Mouse (Mus musculus): ENCODE results near the gene Zfand4. TPM values are rescaled to one million over a fixed set of nuclear protein-coding genes. Genes with fewer than 3 reads are reported as not detected.
"Not testable (repeated sequence)": the region's sequence is repeated elsewhere in the genome, so short reads cannot be mapped to it uniquely, and the experiment has no call there.

Gene Zfand4
- polyA plus RNA-seq (2015; fragmentation: Nextera tagmentation; extraction: Ambion mirVana) = 8.2 TPM in 2 replicates

GRCm38 (mm10) chr6:116264018-116264651 is at the start of gene Zfand4:
Zfand4 (plus strand) TSS chr6:116264222.
- peak; percentile 96 for ATAC-seq
- peak within 1 kb of the TSS; percentile 84 for H3K9ac ChIP-seq (ENCODE audit: low read depth, low read length)
- no peaks in the 10 kb centered on the region for H3K27me3 ChIP-seq (ENCODE audit: control insufficient read depth, insufficient read depth, low read depth, low read length)
- peaks cover 17% of the 10 kb centered on the region for H3K4me1 ChIP-seq (ENCODE audit: control insufficient read depth, insufficient read depth, low read length)
- peak within 1 kb of the TSS; percentile 53 for H3K27ac ChIP-seq (ENCODE audit: low read length)
- H3K4me2 ChIP-seq (ENCODE audit: low read length) = peak within 1 kb of the TSS; percentile 78
- no peaks in the 10 kb centered on the region for H3K9me3 ChIP-seq (replicated peaks; ENCODE audit: control insufficient read depth, low read length, poor library complexity, severe bottlenecking)
- H3K4me3 ChIP-seq (ENCODE audit: low read depth, low read length) = peak within 1 kb of the TSS; percentile 70
- peaks cover 10% of the 10 kb centered on the region; the same call in 1 of the 2 replicates for H3K36me3 ChIP-seq (ENCODE audit: control insufficient read depth, insufficient read depth, low read length)
- 0% methylated on average over 56 of the region's 67 CpGs for WGBS

DNA sequence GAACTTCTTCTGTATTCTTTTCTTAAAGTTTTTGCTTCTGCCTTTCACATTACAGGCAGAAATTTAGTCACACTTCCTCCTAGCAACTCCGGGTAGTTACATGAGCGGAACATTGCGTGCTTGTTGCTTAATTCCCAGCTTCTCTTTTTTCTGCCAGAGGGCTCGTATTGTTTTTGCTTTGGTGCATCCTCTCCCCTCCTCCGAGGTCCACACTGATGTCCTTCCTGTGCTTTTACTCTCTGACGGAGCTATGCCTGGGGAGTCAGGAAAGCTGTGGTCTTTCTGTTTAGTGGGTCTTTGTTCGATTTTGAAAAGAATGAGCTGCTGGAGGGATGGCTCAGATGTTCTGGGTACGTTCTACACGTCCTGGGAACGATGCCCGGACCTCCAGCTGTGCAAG is 36.3 kb upstream of the Zfand4 start:
- Histone ChIP-seq H3K27me3 (ENCODE audit: control insufficient read depth, insufficient read depth, low read depth, low read length) (no peaks in the 10 kb centered on the region), H3K36me3 (ENCODE audit: control insufficient read depth, insufficient read depth, low read length) (peaks cover 37% of the 10 kb centered on the region)

DNA sequence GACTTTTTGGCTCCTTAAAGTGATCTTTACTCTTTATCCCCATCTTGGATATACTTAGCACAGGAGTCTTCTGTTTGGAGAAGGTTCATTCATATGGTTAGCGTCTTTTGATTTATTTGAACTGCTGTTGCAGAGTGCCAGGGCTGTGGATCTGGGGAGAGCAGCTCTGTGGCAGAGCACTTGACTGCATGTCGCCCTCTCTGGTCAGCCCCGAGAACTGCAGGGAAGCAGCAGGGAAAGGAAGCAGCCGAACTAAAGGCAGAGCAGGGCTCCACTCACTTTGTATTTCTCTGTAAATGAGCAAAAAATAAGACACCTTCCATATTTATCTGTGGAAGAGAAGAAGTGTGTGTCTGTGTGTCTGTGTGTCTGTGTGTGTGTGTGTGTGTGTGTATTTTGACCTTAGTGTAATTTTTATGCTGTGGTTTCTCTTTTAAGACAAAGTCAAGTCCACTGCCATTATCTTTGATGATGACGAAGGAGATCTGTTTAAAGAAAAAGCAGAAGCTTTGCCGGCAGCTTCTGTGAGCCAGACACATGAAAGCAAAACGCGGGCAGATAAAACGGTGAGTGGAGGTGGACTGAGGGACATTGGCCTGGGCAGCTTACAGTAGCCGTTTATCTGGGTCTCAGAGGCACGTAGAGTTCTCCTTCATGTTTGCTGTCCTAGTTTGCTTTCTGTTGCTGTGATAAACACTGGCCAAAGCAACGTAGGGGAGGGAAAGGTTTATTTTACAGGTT is 35.1 kb upstream of the Zfand4 start:
- no peaks in the 10 kb centered on the region for H3K4me1 ChIP-seq (ENCODE audit: control insufficient read depth, insufficient read depth, low read length)
- no peak overlapping the region for H3K27ac ChIP-seq (ENCODE audit: low read length)
- H3K9ac ChIP-seq (ENCODE audit: low read depth, low read length) = no peak overlapping the region
- ATAC-seq = no peak
- H3K36me3 ChIP-seq (ENCODE audit: control insufficient read depth, insufficient read depth, low read length) = peaks cover 43% of the 10 kb centered on the region
- H3K4me3 ChIP-seq (ENCODE audit: low read depth, low read length) = no peak overlapping the region
- no peaks in the 10 kb centered on the region for H3K9me3 ChIP-seq (replicated peaks; ENCODE audit: control insufficient read depth, low read length, poor library complexity, severe bottlenecking)
- WGBS = 68% methylated on average over 12 of the region's 12 CpGs
- no peak overlapping the region for H3K4me2 ChIP-seq (ENCODE audit: low read length)
- no peaks in the 10 kb centered on the region for H3K27me3 ChIP-seq (ENCODE audit: control insufficient read depth, insufficient read depth, low read depth, low read length)

More for the DNA sequence above, 36.3 kb upstream of the Zfand4 start:
- Histone ChIP-seq H3K9ac (ENCODE audit: low read depth, low read length) (no peak overlapping the region), H3K9me3 (replicated peaks; ENCODE audit: control insufficient read depth, low read length, poor library complexity, severe bottlenecking) (no peaks in the 10 kb centered on the region), H3K4me1 (ENCODE audit: control insufficient read depth, insufficient read depth, low read length) (no peaks in the 10 kb centered on the region), H3K27ac (ENCODE audit: low read length) (no peak overlapping the region), H3K4me3 (ENCODE audit: low read depth, low read length) (no peak overlapping the region), H3K4me2 (ENCODE audit: low read length) (no peak overlapping the region)
- WGBS = 78% methylated on average over 11 of the region's 11 CpGs
- ATAC-seq = no peak

DNA sequence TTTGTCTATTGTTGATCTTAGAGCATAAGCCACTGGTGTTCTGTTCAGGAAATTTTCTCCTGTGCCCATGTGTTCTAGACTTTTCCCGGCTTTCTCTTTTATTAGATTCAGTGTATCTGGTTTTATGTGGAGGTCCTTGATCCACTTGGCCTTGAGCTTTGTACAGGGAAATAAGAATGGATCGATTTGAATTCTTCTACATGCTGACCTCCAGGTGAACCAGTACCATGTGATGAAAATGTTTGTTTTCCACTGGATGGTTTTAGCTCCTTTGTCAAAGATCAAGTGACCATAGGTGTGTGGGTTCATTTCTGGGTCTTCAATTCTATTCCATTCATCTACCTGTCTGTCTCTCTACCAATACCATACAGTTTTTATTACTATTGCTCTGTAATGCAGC is 29.2 kb upstream of the Zfand4 start:
- peaks cover 45% of the 10 kb centered on the region for H3K36me3 ChIP-seq (ENCODE audit: control insufficient read depth, insufficient read depth, low read length)
- not testable (repeated sequence) for H3K4me1 ChIP-seq (ENCODE audit: control insufficient read depth, insufficient read depth, low read length); H3K4me2 ChIP-seq (ENCODE audit: low read length); H3K9me3 ChIP-seq (replicated peaks; ENCODE audit: control insufficient read depth, low read length, poor library complexity, severe bottlenecking); H3K4me3 ChIP-seq (ENCODE audit: low read depth, low read length); ATAC-seq; H3K27ac ChIP-seq (ENCODE audit: low read length); H3K27me3 ChIP-seq (ENCODE audit: control insufficient read depth, insufficient read depth, low read depth, low read length); H3K9ac ChIP-seq (ENCODE audit: low read depth, low read length)
- WGBS = 91% methylated on average over 2 of the region's 2 CpGs

DNA sequence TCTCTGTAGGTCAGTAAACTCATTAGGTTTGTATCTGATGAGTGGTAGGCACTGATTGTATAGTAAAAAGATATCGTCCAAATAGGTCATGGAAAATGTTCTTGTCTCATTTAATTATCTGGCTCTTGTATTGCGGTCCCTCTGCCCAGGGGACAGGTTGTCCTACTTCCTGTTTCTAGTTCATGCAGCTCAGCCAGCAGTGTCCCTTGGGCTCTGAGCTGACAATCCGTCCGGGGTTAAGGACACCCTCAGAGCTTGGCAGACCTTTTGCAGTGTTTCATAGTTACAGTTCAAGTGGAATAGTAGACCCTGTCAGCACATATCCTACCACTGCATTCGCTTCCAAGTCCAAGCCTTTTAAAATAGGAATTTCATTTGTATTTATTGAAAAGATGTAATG is 28.7 kb upstream of the Zfand4 start:
- no peaks in the 10 kb centered on the region for H3K27me3 ChIP-seq (ENCODE audit: control insufficient read depth, insufficient read depth, low read depth, low read length)
- H3K9me3 ChIP-seq (replicated peaks; ENCODE audit: control insufficient read depth, low read length, poor library complexity, severe bottlenecking) = no peaks in the 10 kb centered on the region
- no peak overlapping the region for H3K27ac ChIP-seq (ENCODE audit: low read length)
- no peaks in the 10 kb centered on the region for H3K4me1 ChIP-seq (ENCODE audit: control insufficient read depth, insufficient read depth, low read length)
- ATAC-seq = no peak
- H3K4me3 ChIP-seq (ENCODE audit: low read depth, low read length) = no peak overlapping the region
- WGBS = 85% methylated on average over 5 of the region's 5 CpGs
- no peak overlapping the region for H3K4me2 ChIP-seq (ENCODE audit: low read length)
- H3K9ac ChIP-seq (ENCODE audit: low read depth, low read length) = no peak overlapping the region
- H3K36me3 ChIP-seq (ENCODE audit: control insufficient read depth, insufficient read depth, low read length) = peaks cover 47% of the 10 kb centered on the region

- ATAC-seq = no peak
- no peak overlapping the region for H3K4me2 ChIP-seq (ENCODE audit: low read length)
- peaks cover 38% of the 10 kb centered on the region for H3K36me3 ChIP-seq (ENCODE audit: control insufficient read depth, insufficient read depth, low read length)
- no peaks in the 10 kb centered on the region for H3K4me1 ChIP-seq (ENCODE audit: control insufficient read depth, insufficient read depth, low read length)
- H3K4me3 ChIP-seq (ENCODE audit: low read depth, low read length) = no peak overlapping the region
- no peaks in the 10 kb centered on the region for H3K9me3 ChIP-seq (replicated peaks; ENCODE audit: control insufficient read depth, low read length, poor library complexity, severe bottlenecking)
- H3K27me3 ChIP-seq (ENCODE audit: control insufficient read depth, insufficient read depth, low read depth, low read length) = no peaks in the 10 kb centered on the region
- WGBS = 93% methylated on average over 5 of the region's 5 CpGs
- no peak overlapping the region for H3K27ac ChIP-seq (ENCODE audit: low read length)
- no peak overlapping the region for H3K9ac ChIP-seq (ENCODE audit: low read depth, low read length)
Observed at GRCm38 (mm10) chr6:116238083-116238482, 25.9 kb upstream of the Zfand4 start.

DNA sequence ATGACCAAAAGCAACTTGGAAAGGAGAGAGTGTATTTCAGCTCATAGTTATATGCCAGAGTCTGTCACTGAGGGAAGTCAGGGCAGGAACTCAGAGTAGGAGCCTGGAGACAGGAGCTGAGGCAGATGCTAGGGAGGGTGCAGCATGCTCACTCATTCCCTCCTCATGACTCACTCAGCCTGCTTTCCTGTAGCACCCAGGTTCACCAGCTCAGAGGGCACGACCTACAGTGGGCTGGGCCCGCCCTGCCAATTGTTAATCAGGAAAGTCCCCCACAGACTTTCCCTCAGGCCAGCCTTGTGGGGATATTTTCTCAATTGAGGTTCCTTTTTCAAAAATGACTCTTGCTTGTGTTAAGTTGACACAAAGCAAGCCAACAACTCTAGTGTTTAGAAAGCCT is 23.7 kb upstream of the Zfand4 start:
- Histone ChIP-seq H3K27me3 (ENCODE audit: control insufficient read depth, insufficient read depth, low read depth, low read length) (no peaks in the 10 kb centered on the region), H3K4me2 (ENCODE audit: low read length) (no peak overlapping the region), H3K27ac (ENCODE audit: low read length) (no peak overlapping the region), H3K4me1 (ENCODE audit: control insufficient read depth, insufficient read depth, low read length) (no peaks in the 10 kb centered on the region), H3K9ac (ENCODE audit: low read depth, low read length) (no peak overlapping the region), H3K36me3 (ENCODE audit: control insufficient read depth, insufficient read depth, low read length) (peaks cover 38% of the 10 kb centered on the region), H3K9me3 (replicated peaks; ENCODE audit: control insufficient read depth, low read length, poor library complexity, severe bottlenecking) (no peaks in the 10 kb centered on the region), H3K4me3 (ENCODE audit: low read depth, low read length) (no peak overlapping the region)
- 94% methylated on average over 2 of the region's 2 CpGs for WGBS
- ATAC-seq = no peak

- H3K9ac ChIP-seq (ENCODE audit: low read depth, low read length) = no peak overlapping the region
- no peaks in the 10 kb centered on the region for H3K4me1 ChIP-seq (ENCODE audit: control insufficient read depth, insufficient read depth, low read length)
- H3K4me2 ChIP-seq (ENCODE audit: low read length) = no peak overlapping the region
- no peak overlapping the region for H3K4me3 ChIP-seq (ENCODE audit: low read depth, low read length)
- H3K36me3 ChIP-seq (ENCODE audit: control insufficient read depth, insufficient read depth, low read length) = peaks cover 31% of the 10 kb centered on the region
- ATAC-seq = 0 out of 2 replicates have a peak, but pooled peaks have one; percentile 37
- H3K27me3 ChIP-seq (ENCODE audit: control insufficient read depth, insufficient read depth, low read depth, low read length) = no peaks in the 10 kb centered on the region
- no peaks in the 10 kb centered on the region for H3K9me3 ChIP-seq (replicated peaks; ENCODE audit: control insufficient read depth, low read length, poor library complexity, severe bottlenecking)
- no peak overlapping the region for H3K27ac ChIP-seq (ENCODE audit: low read length)
- WGBS = 69% methylated on average over 4 of the region's 4 CpGs
Observed at GRCm38 (mm10) chr6:116259649-116260048, 4.4 kb upstream of the Zfand4 start.

GRCm38 (mm10) chr6:116260481-116260880 is 3.5 kb upstream of the Zfand4 start:
- 98% methylated on average over 5 of the region's 5 CpGs for WGBS
- peaks cover 22% of the 10 kb centered on the region for H3K36me3 ChIP-seq (ENCODE audit: control insufficient read depth, insufficient read depth, low read length)
- H3K27ac ChIP-seq (ENCODE audit: low read length) = no peak overlapping the region
- H3K27me3 ChIP-seq (ENCODE audit: control insufficient read depth, insufficient read depth, low read depth, low read length) = no peaks in the 10 kb centered on the region
- no peaks in the 10 kb centered on the region for H3K9me3 ChIP-seq (replicated peaks; ENCODE audit: control insufficient read depth, low read length, poor library complexity, severe bottlenecking)
- H3K4me2 ChIP-seq (ENCODE audit: low read length) = no peak overlapping the region
- H3K4me1 ChIP-seq (ENCODE audit: control insufficient read depth, insufficient read depth, low read length) = peaks cover 6% of the 10 kb centered on the region; the same call in 1 of the 2 replicates
- H3K9ac ChIP-seq (ENCODE audit: low read depth, low read length) = no peak overlapping the region
- no peak for ATAC-seq
- H3K4me3 ChIP-seq (ENCODE audit: low read depth, low read length) = no peak overlapping the region

All from midbrain, embryonic 16.5 days (tissue).